Mouse (Mus musculus) kidney, embryonic 14.5 days (tissue): Measurements from ENCODE around the gene Wbp1l. TPM values are rescaled to one million over a fixed set of nuclear protein-coding genes. Genes with fewer than 3 reads are reported as not detected.
A peak's percentile ranks its signal among the peaks of the same experiment; 100 is the strongest.

Source experiments
- ATAC-seq: fragments of 200-750 bp; cut with Nextera tagmentation; 2 replicates; pipeline ENCODE4 v1.8.0; 2017; ENCODE audit warnings: moderate number of reproducible peaks, mild to moderate bottlenecking, moderate TSS enrichment, moderate library complexity; ENCODE audit not compliant: low FRiP score, low TSS enrichment
- H3K27ac ChIP-seq: fragments of 300-500 bp; sonication (generic); 2 replicates; pipeline ENCODE4 v1.5.1; 2014; ENCODE audit warnings: low read depth, mild to moderate bottlenecking, low read length, moderate library complexity, mixed read lengths
- H3K27me3 ChIP-seq: fragments of 300-500 bp; sonication (generic); 2 replicates; pipeline ENCODE4 v1.6.1; 2014; ENCODE audit warnings: mild to moderate bottlenecking, low read length; ENCODE audit not compliant: control insufficient read depth, insufficient read depth
- H3K36me3 ChIP-seq: fragments of 300-500 bp; sonication (generic); 2 replicates; pipeline ENCODE4 v1.6.1; 2014; ENCODE audit warnings: low read length, mixed read lengths; ENCODE audit not compliant: control insufficient read depth, insufficient read depth
- H3K4me1 ChIP-seq: fragments of 300-500 bp; sonication (generic); 2 replicates; pipeline ENCODE4 v1.6.1; 2014; ENCODE audit warnings: low read length, mixed read lengths; ENCODE audit not compliant: control insufficient read depth, insufficient read depth
- H3K4me2 ChIP-seq: fragments of 300-500 bp; sonication (generic); replicated peaks from 2 replicates; pipeline ENCODE4 v1.6.1; 2014; ENCODE audit warnings: low read depth, mild to moderate bottlenecking, low read length
- H3K4me3 ChIP-seq: fragments of 300-500 bp; sonication (generic); 2 replicates; pipeline ENCODE4 v1.5.1; 2014; ENCODE audit warnings: mild to moderate bottlenecking, low read length
- H3K9ac ChIP-seq: fragments of 300-500 bp; sonication (generic); 2 replicates; pipeline ENCODE4 v1.6.1; 2014; ENCODE audit warnings: low read depth, mild to moderate bottlenecking, low read length, moderate library complexity
- H3K9me3 ChIP-seq: fragments of 300-500 bp; sonication (generic); 2 replicates; pipeline ENCODE4 v1.6.1; 2016; ENCODE audit warnings: low read length; ENCODE audit not compliant: control insufficient read depth
- WGBS: fragments of 180-500 bp; shearing (Covaris S2); extraction: QIAGEN DNeasy Blood & Tissue Kit; methylation state at CpG from one replicate; pipeline ENCODE4 v1.1.7; 2014; 5-methylcytosine and 5-hydroxymethylcytosine counted together
- polyA plus RNA-seq: library from polyadenylated mRNA; unstranded; fragments of >200 nt; fragmentation: Nextera tagmentation; extraction: Ambion mirVana; gene quantifications from 2 replicates; pipeline ENCODE4 v1.2.1, GENCODE M21; 2014

Gene Wbp1l
- polyA plus RNA-seq, 1 experiment from 2014 or later: 46.1 TPM

DNA sequence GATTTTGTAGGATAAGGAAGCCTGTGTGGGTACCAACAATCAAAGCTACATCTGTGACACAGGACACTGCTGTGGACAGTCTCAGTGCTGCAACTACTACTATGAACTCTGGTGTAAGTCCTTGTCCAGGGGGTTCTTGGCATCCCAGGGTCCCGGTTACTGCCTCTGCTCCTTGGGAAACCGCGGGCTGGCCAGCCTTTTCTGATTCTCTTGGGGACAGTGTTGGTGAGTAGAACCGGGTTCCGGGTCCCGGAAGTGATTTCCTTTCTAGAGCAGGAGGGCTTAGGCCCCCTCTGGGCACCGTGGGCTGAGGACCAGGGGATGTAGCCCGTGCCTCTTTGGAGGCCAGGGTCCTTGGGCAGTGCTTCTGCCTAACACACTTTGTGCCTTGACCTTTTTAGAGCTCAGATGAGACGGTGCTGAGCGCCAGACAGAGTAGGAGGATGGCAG, 45.5 kb downstream of the Wbp1l start:
- H3K9ac ChIP-seq: 0 out of 2 replicates have a peak overlapping the region, but pooled peaks have one; percentile 24
- peaks cover 66% of the 10 kb centered on the region for H3K4me1 ChIP-seq
- no peaks in the 10 kb centered on the region for H3K9me3 ChIP-seq
- no peak overlapping the region for H3K4me3 ChIP-seq
- WGBS: 56% methylated on average over 10 of the region's 10 CpGs
- no peaks in the 10 kb centered on the region for H3K27me3 ChIP-seq
- H3K27ac ChIP-seq: peak overlapping the region; percentile 76; the same call in 1 of the 2 replicates
- no peak overlapping the region for H3K4me2 ChIP-seq
- peaks cover 13% of the 10 kb centered on the region; the same call in 1 of the 2 replicates for H3K36me3 ChIP-seq
- ATAC-seq: no peak

DNA sequence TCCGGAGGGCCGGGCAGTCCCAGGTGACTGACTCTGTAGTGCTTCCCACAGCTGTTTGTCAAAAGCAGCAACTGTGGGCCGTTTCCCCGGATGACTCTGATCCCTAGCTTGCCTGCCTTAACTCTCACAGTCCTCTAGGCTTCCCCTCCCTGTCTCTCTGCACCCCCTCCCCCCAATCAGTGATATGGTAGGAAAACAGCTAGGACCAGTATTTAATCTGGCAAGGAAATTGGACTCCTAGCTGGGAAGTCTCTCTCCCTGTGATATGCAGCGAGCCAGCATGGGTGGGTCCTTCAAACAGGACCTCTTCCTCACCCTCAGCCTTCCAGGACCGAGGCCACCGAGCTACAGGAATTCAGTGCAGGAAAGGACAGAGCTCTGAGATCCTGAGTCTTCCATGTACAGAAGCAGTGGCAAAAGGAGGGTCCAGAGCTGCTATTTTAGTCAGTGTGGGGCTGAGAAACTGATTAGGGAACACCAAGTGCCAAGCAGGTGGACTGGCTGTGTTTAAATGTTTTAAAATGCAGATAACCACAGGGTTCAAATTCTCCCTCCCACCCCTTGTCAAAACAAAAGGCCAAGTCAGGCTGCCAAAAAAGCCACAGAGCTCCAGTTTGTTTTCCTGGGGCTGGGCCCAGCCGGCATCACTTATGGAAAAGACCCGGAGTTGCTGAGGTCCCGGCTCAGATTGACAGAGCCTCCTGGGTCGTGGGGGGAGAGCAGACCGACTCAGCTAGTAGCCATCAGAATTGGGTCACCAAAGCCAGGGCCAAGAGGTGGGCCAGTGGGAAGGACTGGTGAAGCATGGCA, 46.1 kb downstream of the Wbp1l start:
- no peaks in the 10 kb centered on the region for H3K9me3 ChIP-seq
- H3K4me3 ChIP-seq: no peak overlapping the region
- H3K36me3 ChIP-seq: peaks cover 16% of the 10 kb centered on the region; the same call in 1 of the 2 replicates
- no peaks in the 10 kb centered on the region for H3K27me3 ChIP-seq
- peaks cover 66% of the 10 kb centered on the region for H3K4me1 ChIP-seq
- H3K4me2 ChIP-seq: no peak overlapping the region
- H3K9ac ChIP-seq: 0 out of 2 replicates have a peak overlapping the region, but pooled peaks have one; percentile 24
- peak overlapping the region; percentile 76; the same call in 1 of the 2 replicates for H3K27ac ChIP-seq
- 13% methylated on average over 12 of the region's 12 CpGs for WGBS
- ATAC-seq: peak; percentile 39

DNA sequence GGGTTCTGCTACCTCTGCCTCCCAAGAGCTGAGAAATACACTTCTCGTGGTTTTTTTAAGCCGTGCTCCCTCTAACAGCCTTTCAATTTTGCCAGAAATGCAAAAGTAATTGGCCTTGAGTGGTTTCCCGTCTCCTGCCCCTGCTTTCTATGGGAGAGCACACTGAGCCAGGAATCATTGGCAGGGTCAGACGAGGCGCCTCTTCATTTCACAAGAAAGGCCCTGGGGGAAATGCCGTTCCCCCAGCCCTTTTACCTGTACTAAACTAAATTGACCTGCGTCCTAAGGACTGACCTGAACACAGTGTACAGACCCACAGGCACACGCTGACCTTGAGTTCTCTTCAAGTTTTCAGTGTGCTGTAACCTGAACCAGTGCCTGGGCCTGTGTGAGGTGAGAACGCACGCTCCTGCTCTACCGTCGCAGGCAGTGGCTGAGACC, 47.2 kb downstream of the Wbp1l start:
- 51% methylated on average over 12 of the region's 12 CpGs for WGBS
- Histone ChIP-seq H3K4me3 (no peak overlapping the region), H3K4me2 (no peak overlapping the region), H3K9ac (no peak overlapping the region), H3K36me3 (peaks cover 16% of the 10 kb centered on the region; the same call in 1 of the 2 replicates), H3K27ac (peak overlapping the region; percentile 76; the same call in 1 of the 2 replicates), H3K9me3 (no peaks in the 10 kb centered on the region), H3K27me3 (no peaks in the 10 kb centered on the region), H3K4me1 (peaks cover 61% of the 10 kb centered on the region)
- no peak for ATAC-seq

DNA sequence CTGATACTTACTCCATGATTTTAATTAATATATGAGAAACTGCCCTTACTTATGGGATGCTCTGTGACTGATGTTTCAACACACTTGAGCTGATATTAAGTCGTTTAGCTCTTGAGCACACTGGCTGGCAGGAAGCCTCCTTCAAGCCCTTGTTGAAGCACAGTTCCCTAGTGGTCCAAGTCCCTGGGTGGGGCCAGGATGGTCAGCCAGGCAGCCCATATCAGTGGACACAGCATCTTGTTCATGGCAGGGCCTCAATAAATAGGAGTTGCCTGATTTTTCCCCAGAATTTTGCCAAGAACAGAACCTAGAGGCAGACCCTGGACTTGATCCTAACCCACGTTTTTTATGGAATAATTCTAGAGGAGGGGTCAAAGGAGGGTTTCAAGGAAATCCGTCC, 48.4 kb downstream of the Wbp1l start:
- WGBS: 43% methylated on average over 3 of the region's 3 CpGs
- Histone ChIP-seq H3K4me3 (no peak overlapping the region), H3K4me1 (peaks cover 49% of the 10 kb centered on the region), H3K36me3 (peaks cover 23% of the 10 kb centered on the region), H3K4me2 (no peak overlapping the region), H3K27me3 (no peaks in the 10 kb centered on the region), H3K9me3 (no peaks in the 10 kb centered on the region), H3K27ac (no peak overlapping the region), H3K9ac (no peak overlapping the region)
- ATAC-seq: no peak

DNA sequence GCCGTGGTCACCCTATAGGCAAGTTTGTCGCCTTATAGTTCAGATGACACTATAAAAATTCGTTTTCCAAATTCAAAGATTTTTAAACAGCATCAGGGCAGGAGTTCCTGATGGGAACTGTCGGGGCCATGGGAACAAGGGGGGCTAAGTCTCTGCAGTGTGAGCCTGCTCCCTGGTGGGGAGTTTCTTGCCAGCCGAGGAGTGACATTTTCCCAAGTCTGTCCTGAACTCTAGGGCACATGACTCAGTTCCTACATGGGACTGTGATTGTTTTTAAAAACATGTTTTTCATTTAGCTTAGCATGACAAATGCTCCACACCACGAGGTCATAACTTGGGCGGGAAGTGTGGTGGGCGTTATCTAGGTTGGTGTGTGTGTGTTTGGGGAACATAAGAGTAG, 49.0 kb downstream of the Wbp1l start:
- peaks cover 27% of the 10 kb centered on the region for H3K36me3 ChIP-seq
- H3K27me3 ChIP-seq: no peaks in the 10 kb centered on the region
- WGBS: 81% methylated on average over 8 of the region's 8 CpGs
- H3K4me3 ChIP-seq: no peak overlapping the region
- H3K4me1 ChIP-seq: peaks cover 43% of the 10 kb centered on the region
- no peak overlapping the region for H3K27ac ChIP-seq
- H3K4me2 ChIP-seq: no peak overlapping the region
- no peak overlapping the region for H3K9ac ChIP-seq
- H3K9me3 ChIP-seq: no peaks in the 10 kb centered on the region
- ATAC-seq: no peak

DNA sequence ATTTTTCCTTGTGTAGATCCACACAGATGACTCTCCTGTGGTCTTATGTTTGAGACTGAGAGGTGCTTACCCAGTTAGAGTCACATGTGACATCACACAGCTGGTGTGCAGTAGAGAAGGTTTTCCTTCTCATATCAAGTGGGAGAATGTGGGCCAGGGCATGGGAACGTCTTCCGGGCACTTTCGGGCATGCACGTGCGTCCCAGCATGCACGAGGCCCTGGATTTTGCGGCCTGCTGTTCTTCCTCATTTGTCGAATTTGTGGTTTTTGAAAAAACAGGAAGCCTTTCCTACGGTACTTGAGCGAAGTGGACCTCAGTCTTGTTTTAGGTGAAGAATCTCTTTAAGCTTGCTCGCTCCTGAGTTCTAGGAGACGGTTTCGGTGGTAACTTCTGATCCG, 49.7 kb downstream of the Wbp1l start:
- Histone ChIP-seq H3K4me1 (peaks cover 37% of the 10 kb centered on the region), H3K9ac (no peak overlapping the region), H3K36me3 (peaks cover 34% of the 10 kb centered on the region), H3K4me3 (no peak overlapping the region), H3K9me3 (no peaks in the 10 kb centered on the region), H3K27ac (no peak overlapping the region), H3K27me3 (no peaks in the 10 kb centered on the region), H3K4me2 (no peak overlapping the region)
- WGBS: 95% methylated on average over 14 of the region's 14 CpGs
- ATAC-seq: no peak

DNA sequence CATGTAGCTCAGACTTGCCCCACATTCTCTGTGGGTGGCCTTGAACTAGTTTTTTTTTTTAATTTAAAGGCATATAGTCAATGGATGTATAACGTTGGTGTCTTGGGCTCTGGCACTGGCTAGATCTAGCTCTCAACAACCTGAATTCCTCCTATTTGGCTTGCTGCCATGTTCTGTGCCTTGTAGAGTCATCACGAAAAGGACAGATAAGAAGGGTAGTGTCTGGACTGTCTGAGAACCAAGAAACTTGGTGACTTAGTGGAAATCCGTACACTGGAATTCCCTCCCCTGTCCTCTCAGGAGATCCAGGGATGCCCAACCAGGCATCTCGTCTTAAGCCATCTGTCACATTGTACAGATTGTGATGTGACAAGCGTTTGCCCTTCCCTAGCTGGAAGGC, 54.3 kb downstream of the Wbp1l start:
- Histone ChIP-seq H3K36me3 (peaks cover 62% of the 10 kb centered on the region), H3K27me3 (no peaks in the 10 kb centered on the region), H3K9ac (no peak overlapping the region), H3K4me3 (no peak overlapping the region), H3K27ac (no peak overlapping the region), H3K9me3 (no peaks in the 10 kb centered on the region), H3K4me2 (no peak overlapping the region), H3K4me1 (no peaks in the 10 kb centered on the region)
- ATAC-seq: no peak
- WGBS: 89% methylated on average over 5 of the region's 5 CpGs

DNA sequence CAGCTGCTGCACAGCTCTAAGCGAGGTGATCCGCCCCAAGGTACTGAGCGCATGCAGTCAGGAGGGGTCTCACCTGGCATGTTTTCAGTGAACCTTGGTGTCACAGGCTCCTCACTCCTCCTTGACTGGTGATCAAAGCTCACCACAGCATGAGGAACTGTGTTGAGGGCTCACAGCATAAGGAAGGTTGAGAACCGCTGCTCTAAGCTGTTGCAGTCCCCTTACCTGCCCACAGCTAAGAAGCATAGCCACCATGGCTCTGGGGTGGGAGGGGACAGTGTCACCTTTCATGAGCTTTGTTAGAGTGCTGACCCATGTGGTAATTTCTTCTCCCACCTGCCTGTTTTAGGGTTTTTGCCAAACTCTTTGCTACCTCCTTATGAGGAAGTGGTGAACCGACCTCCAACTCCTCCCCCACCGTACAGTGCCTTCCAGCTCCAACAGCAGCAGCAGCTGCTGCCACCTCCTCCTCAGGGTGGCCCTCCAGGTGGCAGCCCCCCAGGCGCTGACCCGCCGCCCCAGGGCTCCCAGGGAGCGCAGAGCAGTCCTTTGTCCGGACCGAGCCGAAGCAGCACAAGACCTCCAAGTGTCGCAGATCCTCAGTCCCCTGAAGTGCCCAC, 54.8 kb downstream of the Wbp1l start:
- H3K36me3 ChIP-seq: peaks cover 59% of the 10 kb centered on the region
- no peak for ATAC-seq
- no peak overlapping the region for H3K4me3 ChIP-seq
- H3K9me3 ChIP-seq: no peaks in the 10 kb centered on the region
- no peaks in the 10 kb centered on the region for H3K4me1 ChIP-seq
- H3K9ac ChIP-seq: no peak overlapping the region
- 90% methylated on average over 14 of the region's 14 CpGs for WGBS
- H3K27ac ChIP-seq: no peak overlapping the region
- H3K4me2 ChIP-seq: no peak overlapping the region
- H3K27me3 ChIP-seq: no peaks in the 10 kb centered on the region

DNA sequence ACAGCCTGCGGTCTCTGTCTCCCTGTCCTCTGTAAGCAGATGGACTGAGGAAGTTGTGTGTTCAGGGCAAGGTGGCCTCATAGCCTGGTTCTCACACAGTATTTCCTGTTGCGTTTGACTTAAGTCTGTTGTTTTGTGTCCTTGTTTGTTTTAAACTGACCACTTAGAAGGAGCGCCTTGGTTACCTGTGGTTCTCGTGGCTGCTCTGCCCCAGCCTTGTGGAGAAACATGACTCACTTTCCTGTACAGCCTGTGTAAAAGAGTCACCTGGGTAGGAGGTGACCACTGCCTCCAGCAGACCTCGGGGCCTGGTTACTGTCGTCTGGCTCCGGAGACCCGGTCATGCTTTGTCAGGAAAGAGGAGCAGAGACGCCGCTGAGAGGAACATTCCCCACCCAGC, 56.7 kb downstream of the Wbp1l start:
- no peak overlapping the region for H3K27ac ChIP-seq
- H3K4me2 ChIP-seq: no peak overlapping the region
- WGBS: 95% methylated on average over 10 of the region's 10 CpGs
- H3K4me1 ChIP-seq: no peaks in the 10 kb centered on the region
- H3K36me3 ChIP-seq: peaks cover 51% of the 10 kb centered on the region
- no peaks in the 10 kb centered on the region for H3K9me3 ChIP-seq
- no peak for ATAC-seq
- no peak overlapping the region for H3K4me3 ChIP-seq
- no peak overlapping the region for H3K9ac ChIP-seq
- H3K27me3 ChIP-seq: no peaks in the 10 kb centered on the region
